Mouse (Mus musculus) spleen, adult 18-20 months (tissue): ENCODE results near the gene Ksr1.

ENCODE experiments used
- DNase-seq, 2 experiments: peaks; one replicate each; pipeline ENCODE4 v3.0.0; 2022; ENCODE audit warnings: mixed read lengths in 2 of 2

The Ksr1 gene

DNA sequence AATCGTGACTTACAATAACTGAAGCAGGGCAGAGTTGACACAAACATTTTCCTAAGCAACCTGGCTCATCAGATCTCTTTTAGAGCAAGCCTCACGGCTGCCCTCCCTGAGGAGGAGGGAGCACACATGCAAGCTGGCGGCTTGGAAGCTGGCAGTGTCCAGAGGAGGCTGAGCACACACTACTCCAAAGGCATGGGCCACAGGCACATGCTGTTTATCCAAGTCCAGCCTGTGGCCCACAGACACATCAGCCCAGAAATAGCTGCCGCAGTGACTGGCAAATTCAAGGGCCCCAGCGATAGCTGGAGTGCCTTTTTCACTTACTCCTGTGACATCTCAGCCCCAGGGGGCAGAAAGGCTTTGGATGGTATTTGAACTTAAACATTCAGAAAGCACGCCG, 82.6 kb downstream of the Ksr1 start:
- DNase-seq, result no peak

GRCm38 (mm10) chr11:79062897-79063296, 83.3 kb downstream of the Ksr1 start:
- no peak for DNase-seq

DNA sequence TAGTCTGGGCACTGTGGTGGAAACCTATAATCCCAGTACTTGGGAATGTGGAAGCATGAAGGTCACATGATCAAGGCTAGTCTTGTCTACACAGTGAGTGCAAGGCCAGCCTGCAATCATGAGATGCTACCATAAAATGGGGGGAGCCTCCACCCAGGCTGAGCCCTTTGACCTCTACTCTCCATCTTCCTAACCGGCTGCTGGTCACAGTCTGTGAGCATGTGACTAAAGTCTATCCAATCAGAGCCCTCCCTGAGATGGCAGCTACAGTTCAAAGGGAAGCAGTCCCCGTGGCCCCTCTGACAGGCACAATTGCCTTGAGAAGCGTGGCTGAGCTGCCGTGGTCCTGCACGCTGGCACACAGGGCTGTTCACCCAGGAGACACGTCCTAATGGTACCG, 84.4 kb downstream of the Ksr1 start:
- no peak for DNase-seq

GRCm38 (mm10) chr11:79059850-79060249, 86.4 kb downstream of the Ksr1 start:
- no peak for DNase-seq

DNA sequence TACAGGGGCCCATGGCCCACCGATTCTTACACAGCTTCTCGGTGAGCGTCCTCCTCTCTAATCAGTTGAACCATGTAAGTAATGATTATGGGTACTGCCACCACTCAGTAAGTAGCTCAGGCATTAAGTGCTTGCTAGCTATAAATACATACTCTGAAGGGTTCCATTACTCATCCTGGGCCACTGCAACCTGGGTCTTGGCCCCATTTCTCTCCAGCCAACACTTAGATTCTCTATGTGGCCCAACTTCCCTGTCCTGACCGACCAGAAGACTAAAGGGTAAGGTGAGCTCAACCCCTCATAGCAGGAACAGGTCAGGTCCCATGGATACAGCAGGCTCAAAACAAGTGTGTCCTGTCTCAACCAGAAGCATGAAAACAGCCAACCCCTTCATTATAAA, 87.1 kb downstream of the Ksr1 start:
- DNase-seq, result no peak

- no peak for DNase-seq
These were observed 87.6 kb downstream of the Ksr1 start for GRCm38 (mm10) chr11:79058610-79059009.

DNA sequence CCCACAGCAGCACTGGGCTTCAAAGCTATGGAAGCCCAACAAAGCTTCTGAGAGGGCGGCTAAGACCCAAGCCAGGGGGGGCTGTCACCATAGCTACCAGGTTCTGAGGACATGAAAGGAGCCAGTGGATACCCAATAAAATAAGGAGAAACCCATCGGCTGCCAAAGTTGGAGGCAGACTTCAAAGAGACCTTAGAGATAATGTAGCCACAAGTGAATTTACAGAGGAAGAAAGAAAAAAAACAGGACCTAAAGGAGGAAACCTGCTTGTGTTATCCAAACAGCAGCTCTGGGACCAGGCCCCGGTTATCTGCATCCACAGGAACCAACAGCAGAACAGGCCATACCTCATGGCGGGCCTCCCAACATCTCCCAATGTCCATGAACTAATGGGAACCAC, 88.4 kb downstream of the Ksr1 start:
- DNase-seq, result no peak

DNA sequence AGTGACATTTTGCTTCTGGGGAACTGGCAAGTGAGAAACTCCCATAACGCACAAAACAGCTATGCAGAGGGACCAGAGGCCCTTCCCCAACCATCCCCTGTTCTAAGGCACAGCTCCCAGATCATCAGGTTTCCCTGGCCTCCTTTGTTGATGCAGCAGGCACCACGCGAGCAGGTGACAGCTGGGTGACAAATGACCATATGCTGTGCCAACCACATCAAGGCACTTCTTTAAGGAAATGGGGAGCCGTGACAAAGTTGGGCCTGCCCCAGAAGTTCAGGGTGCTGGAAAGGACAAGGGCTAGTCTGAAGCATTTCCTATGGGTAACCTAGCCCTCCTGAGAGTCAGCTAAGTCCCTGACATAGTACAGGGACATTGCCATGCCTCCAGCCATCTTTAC, 89.3 kb downstream of the Ksr1 start:
- DNase-seq, result no peak

GRCm38 (mm10) chr11:79056027-79056426, 90.2 kb downstream of the Ksr1 start:
- no peak for DNase-seq

- DNase-seq, result no peak
These were observed 91.0 kb downstream of the Ksr1 start for GRCm38 (mm10) chr11:79055161-79055560.

DNA sequence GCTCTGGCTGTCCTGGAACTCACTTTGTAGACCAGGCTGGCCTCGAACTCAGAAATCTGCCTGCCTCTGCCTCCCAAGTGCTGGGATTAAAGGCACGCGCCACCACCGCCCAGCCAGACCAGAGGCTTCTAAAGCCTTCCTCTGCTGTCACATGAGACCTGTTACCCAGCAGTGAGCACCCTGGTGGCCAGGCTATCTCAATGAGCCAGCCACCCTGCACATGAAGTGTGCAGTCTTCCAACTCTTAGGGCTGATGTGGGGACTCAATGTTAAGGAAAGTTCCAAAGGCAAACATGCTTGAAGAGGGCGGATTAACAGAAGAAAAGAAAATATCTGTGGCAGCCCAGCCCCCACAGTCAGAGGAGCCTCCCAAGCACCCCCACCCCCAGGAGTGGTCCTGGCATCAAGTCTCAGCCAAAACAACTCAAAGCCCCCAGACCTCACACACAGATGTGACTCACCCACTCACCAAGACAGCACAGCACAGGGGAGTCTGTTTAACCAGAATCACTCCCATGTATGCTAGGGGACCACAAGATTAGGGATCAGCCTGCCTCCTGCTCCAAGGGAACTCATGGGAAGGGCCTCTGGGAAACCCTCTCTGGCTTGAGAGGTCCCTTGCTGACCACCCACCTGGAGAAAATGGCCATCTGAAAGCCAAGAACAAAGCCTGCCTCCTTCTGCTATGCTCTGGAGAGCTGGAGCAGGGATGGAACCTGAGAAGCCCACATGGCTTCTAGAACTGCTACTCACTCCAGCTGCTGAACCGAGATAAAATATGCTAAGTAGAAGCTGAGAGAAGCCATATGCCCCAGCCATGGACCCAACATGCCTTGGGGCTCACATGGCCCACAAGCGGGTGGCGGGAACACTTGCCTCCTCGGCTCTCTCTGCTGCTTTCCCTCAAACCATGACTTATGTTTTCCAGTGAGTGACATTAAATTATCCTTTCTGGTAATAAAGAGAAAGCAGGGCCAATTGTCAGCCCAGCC, 91.8 kb downstream of the Ksr1 start:
- no peak for DNase-seq

- no peak for DNase-seq
These were observed 92.8 kb downstream of the Ksr1 start for GRCm38 (mm10) chr11:79053437-79053836.

DNA sequence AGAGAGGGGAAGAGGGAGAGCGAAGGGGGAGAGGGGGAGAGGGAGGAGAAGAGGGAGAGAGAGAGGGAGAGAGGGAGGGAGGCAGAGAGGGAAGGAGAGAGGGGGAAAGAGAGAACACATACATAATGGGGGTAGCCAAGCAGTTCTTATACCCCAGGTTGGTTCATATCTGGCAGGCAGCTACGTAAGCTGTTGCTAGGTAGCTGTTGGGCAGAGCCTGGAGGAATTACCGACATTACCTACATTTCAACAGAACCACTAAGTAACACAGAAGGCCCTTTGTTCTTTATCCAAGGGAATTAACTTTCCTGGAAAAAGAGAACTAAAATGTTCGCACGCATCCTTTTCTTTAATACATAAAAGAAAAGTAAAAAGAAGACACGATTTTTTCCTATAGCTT, 93.4 kb downstream of the Ksr1 start:
- no peak for DNase-seq

DNA sequence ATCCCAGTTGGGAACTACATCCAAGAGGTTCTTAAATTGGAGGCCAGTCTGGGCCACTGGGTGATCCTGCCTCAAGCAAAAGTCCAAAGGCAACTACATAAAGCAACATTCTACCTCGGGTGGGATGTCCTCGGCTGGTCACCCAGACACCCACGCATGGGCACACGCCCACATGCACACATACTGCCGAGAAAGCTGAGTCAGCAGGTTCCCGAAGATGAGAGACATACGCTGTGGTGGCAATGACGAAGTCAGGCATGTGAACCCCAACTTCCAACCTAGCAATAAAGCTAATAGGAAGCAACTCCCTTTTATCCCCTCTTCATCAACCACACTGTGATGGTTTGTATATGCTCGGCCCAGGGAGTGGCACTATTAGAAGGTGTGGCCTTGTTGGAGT, 94.7 kb downstream of the Ksr1 start:
- no peak for DNase-seq

- no peak for DNase-seq
These were observed 95.3 kb downstream of the Ksr1 start for GRCm38 (mm10) chr11:79050781-79051507.

GRCm38 (mm10) chr11:79048906-79049305, 97.3 kb downstream of the Ksr1 start:
- DNase-seq, result no peak

DNA sequence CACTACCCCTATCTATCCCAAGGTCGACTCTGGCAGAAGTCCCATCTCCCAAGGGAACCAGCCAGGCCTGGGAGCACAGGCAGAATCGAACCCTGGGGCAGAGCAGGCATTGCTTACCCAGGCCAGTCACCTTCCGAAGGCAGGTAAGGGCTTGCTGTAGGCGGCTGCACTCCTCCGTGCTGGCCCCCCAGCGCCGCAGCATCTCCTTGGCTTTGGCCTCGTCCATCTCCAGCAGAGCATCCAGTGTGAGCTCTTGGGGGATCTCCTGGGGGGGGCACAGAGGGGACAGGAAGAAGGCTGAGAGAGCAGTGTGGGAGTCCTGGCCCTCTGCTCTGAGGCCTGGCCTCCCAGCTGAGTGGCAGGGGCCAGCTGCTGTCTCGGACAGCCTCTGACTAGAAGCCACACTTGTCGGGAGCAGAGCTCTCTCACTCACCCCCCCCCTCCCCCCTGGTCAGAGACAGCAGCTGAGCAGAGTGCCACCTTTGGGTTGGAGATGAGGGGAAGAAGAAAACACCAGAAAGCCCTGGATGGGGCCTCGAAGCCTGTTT, 99.0 kb downstream of the Ksr1 start:
- no peak for DNase-seq

DNA sequence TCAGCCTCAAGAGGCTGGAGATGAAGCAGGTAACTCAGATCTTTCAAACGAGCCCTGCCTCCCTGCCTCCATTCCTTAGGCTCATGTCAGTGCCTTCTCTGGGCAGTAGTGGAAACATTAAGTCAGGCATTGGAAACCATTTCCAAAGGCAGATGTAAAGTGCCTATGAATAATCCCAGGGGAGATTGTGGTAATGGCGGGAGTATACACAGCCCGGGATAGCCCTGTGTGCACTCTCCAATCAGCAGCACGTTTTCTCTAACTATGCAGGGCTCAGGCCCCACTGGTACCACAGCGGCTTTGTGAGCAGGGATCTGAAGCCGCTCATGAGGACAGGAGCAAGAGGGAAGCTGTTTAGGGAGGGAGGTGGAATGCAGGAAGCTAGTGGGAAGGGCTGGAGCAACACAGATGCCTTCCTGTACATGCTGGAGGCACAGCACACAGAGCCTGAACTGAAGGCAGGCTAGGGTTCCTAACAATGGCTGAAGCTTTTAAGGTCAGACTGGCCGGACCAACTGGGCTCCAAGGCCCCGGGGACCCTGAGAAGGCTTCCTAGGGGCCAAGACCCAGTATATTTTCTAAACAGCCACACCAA, 99.5 kb downstream of the Ksr1 start:
- DNase-seq, result no peak

DNA sequence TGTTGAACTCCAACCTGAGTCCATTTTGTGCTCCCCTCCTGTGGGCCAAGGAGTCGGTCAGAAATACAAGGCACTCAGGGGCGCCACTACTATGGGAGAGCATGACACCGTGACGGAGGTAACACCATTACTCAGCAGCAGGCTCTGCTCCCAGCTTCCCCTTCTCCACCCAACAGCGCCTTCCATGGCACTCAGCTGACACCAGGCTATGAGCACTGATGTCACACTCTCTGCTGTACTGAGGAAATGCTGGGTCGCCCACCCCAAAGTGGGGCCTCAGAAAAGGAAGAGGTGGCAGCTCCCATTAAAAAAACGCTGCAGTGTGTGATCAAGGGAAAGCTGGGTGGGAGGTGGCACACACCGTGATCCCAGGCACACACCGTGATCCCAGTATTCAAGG, 101.0 kb downstream of the Ksr1 start:
- no peak for DNase-seq

DNA sequence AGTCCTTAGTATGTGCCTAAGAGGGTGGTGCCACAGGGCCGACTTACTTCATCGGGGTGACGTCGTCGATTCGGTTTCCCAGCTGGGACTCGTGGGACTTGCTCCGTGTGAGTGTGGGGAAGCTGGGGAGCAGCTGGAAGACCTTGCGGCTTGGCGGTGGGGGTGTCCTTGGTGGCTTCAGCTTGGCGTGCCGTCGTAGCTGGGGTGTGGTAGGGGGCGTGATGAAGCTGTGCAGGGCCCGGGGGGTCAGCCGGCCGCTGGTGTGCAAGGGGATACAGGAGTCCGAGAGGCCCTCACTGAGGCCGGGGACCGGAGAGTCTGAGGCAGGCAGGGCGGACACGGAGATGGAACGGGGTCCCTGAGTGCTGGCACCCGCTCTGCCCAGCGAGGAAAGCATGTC, 101.4 kb downstream of the Ksr1 start:
- DNase-seq, result no peak

- DNase-seq, result no peak
These were observed 104.2 kb downstream of the Ksr1 start for GRCm38 (mm10) chr11:79041908-79042430.

GRCm38 (mm10) chr11:79039488-79039887, 106.7 kb downstream of the Ksr1 start:
- DNase-seq, result no peak

- no peak for DNase-seq
These were observed 108.7 kb downstream of the Ksr1 start for GRCm38 (mm10) chr11:79037555-79037954.
